In genomic region chr3:154188668-154189067, GRCm38 (mm10) we compare ENCODE assay signal across 20 mouse cellular contexts.
DNase-seq lines count a peak whose midpoint lies in the region; ATAC-seq and TF ChIP-seq lines count a peak whose summit lies in the region.
"Had no signal": no experiment of that assay in that cellular context is flagged by ENCODE, and none has a peak within 500 bp of the region (broad histone marks: within the 10 kb centered on the region; RNA-seq: fewer than 3 reads in every experiment).

No protein-coding gene starts in this region.

- H3K4me3 ChIP-seq in forebrain, embryonic 14.5 days (ENCODE audit: low read depth, low read length), result no peak overlapping the region
- no peak overlapping the region for H3K4me3 ChIP-seq in forebrain, embryonic 12.5 days (replicated peaks)
- H3K4me3 ChIP-seq in layer of hippocampus, adult 2 months, result no peak overlapping the region
- H3K4me3 ChIP-seq: heart, embryonic 15.5 days; hindbrain, embryonic 13.5 days; limb, embryonic 15.5 days; liver, embryonic 15.5 days had no signal

- no peak overlapping the region for H3K4me2 ChIP-seq in forebrain, embryonic 14.5 days (ENCODE audit: low read length)
- no peak overlapping the region for H3K4me2 ChIP-seq in forebrain, embryonic 12.5 days
- H3K4me2 ChIP-seq: heart, embryonic 15.5 days; hindbrain, embryonic 13.5 days; limb, embryonic 15.5 days; liver, embryonic 15.5 days had no signal

- H3K36me3 ChIP-seq in forebrain, embryonic 14.5 days (ENCODE audit: control insufficient read depth, insufficient read depth, low read length), result no peaks in the 10 kb centered on the region
- H3K36me3 ChIP-seq in forebrain, embryonic 12.5 days (replicated peaks), result no peaks in the 10 kb centered on the region
- H3K36me3 ChIP-seq: heart, embryonic 15.5 days; hindbrain, embryonic 13.5 days; limb, embryonic 15.5 days; liver, embryonic 15.5 days had no signal

- TF ChIP-seq CTCF in layer of hippocampus, adult 2 months (conservative IDR thresholded peaks at IDR 0.05), result no peak

- no peaks in the 10 kb centered on the region for H3K9me3 ChIP-seq in forebrain, embryonic 14.5 days (replicated peaks; ENCODE audit: control insufficient read depth, low read length)
- H3K9me3 ChIP-seq in forebrain, embryonic 12.5 days, result no peaks in the 10 kb centered on the region
- H3K9me3 ChIP-seq: heart, embryonic 15.5 days; hindbrain, embryonic 13.5 days; limb, embryonic 15.5 days; liver, embryonic 15.5 days had no signal

- no peak overlapping the region for H3K27ac ChIP-seq in forebrain, embryonic 14.5 days (ENCODE audit: low read depth, low read length)
- H3K27ac ChIP-seq in forebrain, embryonic 12.5 days, result no peak overlapping the region
- H3K27ac ChIP-seq in layer of hippocampus, adult 2 months, result peak overlapping the region; percentile 81
- H3K27ac ChIP-seq: heart, embryonic 15.5 days; hindbrain, embryonic 13.5 days; limb, embryonic 15.5 days; liver, embryonic 15.5 days; stomach, postnatal 0 days had no signal

- peak; percentile 20 for DNase-seq in forebrain, embryonic 14.5 days (ENCODE audit: low spot score)
- peak in 1 of 2 experiments; percentile 35 for DNase-seq in layer of hippocampus, adult 2 months (ENCODE audit: low spot score in 2 of 2)
- DNase-seq in layer of hippocampus, postnatal 25 days (ENCODE audit: extremely low spot score in 1 of 2, low spot score in 1 of 2), result no peak
- DNase-seq in right cerebral cortex, adult 2 months (ENCODE audit: low spot score in 2 of 2), result peak; percentile 33 to 38
- DNase-seq in right cerebral cortex, postnatal 14 days, result no peak
- DNase-seq in cerebellum, postnatal 14 days, result no peak
- DNase-seq: adrenal gland, postnatal 25 days; cerebellum, adult 9-10 months; gastrocnemius, postnatal 36 days; heart, postnatal 36 days; kidney, adult 18-20 months; left cerebral cortex, postnatal 4 days; lung, postnatal 4 days had no signal

- WGBS in forebrain, embryonic 14.5 days, result 65% methylated on average over 9 of the region's 9 CpGs
- WGBS in forebrain, embryonic 12.5 days, result 72% methylated on average over 9 of the region's 9 CpGs

- peaks cover 15% of the 10 kb centered on the region for H3K4me1 ChIP-seq in forebrain, embryonic 14.5 days (ENCODE audit: control insufficient read depth, insufficient read depth, low read length)
- peaks cover 21% of the 10 kb centered on the region for H3K4me1 ChIP-seq in forebrain, embryonic 12.5 days
- H3K4me1 ChIP-seq: limb, embryonic 15.5 days had no signal

- no peak for ATAC-seq in forebrain, embryonic 14.5 days
- no peak for ATAC-seq in forebrain, embryonic 12.5 days (ENCODE audit: low FRiP score)
- ATAC-seq: CD4-positive, CD25-positive, alpha-beta regulatory T cell, adult 4 months had no signal

- H3K27me3 ChIP-seq in forebrain, embryonic 14.5 days (replicated peaks; ENCODE audit: control insufficient read depth, insufficient read depth, low read length), result no peaks in the 10 kb centered on the region
- H3K27me3 ChIP-seq in forebrain, embryonic 12.5 days, result peaks cover 10% of the 10 kb centered on the region
- H3K27me3 ChIP-seq: heart, embryonic 15.5 days; hindbrain, embryonic 13.5 days had no signal

- no peak overlapping the region for H3K9ac ChIP-seq in forebrain, embryonic 14.5 days (ENCODE audit: low read length)
- H3K9ac ChIP-seq in forebrain, embryonic 12.5 days, result no peak overlapping the region
- H3K9ac ChIP-seq: heart, embryonic 15.5 days; hindbrain, embryonic 13.5 days; limb, embryonic 15.5 days; liver, embryonic 15.5 days had no signal

Comparison
In these comparisons a context has a peak if more than half of its experiments do, and no peak if none do; other contexts are left out.
1. DNase-seq: peak in forebrain, embryonic 14.5 days (single experiment) and right cerebral cortex, adult 2 months (2 of 2); none in layer of hippocampus, postnatal 25 days (0 of 2), right cerebral cortex, postnatal 14 days (single experiment) and cerebellum, postnatal 14 days (0 of 2).